Mouse (Mus musculus) frontal cortex, postnatal 14 days (tissue): ENCODE measurements at regions not wholly inside any gene's neighbourhood (a gene's known extent, or its start where the extent isn't known, plus 50 kb on each side); places are given as distances from the start of the nearest gene placed in this dataset.

Experiments
- DNase-seq, 2 experiments: peaks; one replicate each; pipeline ENCODE4 v3.0.0; 2022; ENCODE audit warnings: low spot score in 2 of 2

DNA sequence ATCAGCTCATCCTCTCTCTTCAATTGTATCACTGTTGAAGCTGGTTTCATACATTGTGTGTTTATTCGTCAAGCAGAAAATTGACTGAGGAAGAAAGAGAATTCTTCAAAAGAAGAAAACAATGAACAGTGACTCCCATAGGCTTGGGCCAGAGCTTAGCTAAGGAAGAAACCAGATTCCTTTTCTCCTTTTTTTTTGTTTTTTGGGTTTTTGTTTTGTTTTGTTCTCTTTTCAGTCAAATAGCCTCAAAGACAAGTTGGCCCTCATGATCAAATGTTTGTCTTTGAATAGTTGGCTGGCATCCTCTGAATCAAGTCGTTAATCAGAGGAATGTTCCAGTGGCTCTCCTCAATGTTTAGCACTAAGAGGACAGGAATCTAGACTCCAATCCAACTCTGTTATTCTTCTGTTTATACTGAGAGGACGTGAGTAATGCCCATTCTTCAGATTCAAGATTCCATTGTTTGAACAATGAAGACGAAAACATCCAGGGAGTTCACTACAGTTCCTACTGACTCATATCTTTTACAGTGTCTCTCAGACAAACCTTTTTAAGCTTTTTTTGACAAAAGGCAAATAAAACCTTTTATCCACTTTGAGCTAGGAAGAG, 86.1 kb upstream of the Adgrl4 start:
- DNase-seq: no peak

DNA sequence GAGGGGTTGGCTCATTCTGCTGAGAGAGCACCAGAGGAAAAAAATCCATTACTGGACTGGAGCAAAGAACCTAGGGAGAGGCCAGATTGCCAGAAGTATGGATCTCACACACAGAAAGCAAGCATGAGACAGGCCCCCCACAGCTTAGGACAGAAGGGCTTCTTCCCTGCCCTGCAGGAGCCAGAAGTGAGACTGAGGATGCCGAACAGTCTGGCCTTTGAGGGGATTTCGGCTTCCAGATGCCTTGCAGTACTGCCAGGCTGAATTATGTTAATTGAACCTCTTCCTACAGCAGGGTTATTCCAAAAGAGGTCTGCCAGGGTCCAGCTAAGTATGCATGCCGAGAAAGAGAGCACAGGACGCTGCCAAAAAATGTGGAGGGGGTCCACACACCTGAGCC, 71.4 kb upstream of the Adgrl4 start:
- DNase-seq: no peak

DNA sequence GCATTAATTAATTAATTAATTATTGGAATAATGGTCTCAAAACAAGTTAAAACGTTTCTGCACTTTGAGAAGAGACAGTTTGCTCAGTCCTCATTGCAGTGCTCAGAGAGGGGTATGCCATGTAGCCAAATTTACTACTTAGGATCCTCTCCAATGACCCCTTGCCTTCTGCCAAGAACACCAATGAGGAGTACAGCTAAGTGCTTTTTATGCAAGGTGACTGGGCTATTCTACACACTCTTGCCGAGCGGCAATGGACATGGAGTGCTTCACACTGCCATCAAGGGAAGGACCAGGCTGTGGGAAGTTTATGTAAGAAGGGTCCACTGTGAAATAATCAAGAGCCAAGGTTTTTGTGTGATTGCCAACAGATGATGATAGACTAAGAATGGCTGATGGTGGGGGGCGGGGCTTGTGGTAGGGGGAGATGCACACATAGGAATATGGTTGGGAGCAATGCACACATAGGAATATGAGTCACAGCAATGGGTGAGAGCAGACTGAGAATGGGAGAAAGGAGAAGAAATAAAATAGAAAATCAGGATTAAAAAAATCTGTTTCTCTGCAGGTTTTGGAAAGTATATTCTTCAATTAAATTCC, 70.9 kb upstream of the Adgrl4 start:
- no peak for DNase-seq

DNA sequence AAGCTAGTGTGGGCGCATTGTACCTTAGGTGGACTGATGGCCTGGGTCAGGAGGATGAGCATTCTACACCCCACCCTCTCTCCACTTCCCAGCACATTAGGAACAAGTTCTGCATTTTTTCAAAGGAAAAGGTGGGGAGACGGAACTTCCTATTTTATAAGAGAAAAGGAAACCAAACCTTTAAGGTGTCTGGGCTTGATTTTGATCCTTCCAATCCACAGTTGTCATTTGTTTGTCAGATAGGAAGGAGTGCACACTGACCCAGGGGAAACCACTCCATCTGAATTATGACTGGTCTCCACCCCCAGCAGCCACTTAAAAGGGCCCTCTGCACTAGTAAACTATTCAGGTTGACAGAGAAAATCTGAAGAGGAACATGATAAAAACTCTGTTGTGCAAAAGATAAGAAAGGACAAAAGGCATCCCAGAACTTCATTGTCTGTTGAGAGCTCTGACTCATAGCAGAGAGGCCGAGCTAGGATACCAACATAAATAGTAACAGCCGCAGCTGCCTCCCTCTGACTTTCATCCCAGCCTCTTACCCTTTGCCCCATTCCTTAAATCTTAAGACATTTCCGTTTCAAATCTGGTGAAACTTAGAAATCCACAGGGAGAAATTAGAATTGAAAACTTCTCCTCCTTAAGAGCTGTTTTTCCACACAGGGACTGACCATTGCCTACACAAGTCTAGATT, 54.2 kb upstream of the Adgrl4 start:
- DNase-seq: no peak

DNA sequence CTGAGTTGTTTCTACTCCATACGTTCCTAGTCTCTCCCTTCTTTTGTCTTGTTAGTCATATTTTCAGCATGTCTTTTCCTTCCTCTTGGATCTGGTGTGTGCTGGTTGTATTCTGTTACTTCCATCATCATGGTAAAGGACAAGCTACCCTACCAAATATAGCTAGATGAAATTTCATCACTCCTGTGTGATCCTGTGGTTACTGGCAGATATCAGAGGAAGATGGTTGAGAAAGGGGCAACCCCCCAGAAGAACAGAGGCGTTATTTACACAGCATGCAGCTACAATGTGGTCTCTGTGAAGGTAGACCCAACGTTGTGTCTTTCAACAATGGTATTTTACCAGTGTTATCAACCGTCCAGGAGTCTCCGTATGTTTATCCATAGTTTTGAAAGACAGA, 52.8 kb upstream of the Adgrl4 start:
- no peak for DNase-seq

DNA sequence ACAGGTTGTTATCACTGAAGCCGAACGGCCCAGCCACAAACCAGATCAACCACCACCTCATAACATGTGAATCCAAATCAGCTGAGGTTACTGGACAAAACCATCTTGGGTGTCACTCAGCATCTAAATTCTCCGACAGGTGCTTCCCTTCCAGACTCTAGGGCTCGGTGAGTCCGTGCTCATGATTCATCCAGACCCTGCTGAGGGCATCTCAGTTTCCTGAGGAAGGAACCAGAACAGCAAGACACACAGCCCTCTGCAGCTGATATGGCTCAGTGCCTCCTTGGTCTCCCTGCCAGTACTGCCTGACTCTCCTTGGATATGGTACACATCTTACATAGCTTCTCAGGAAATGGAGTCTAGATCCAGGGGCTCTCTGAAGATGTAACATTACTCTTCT, 51.6 kb upstream of the Adgrl4 start:
- no peak for DNase-seq
